Mouse (Mus musculus): ENCODE measurements around the gene Rbpms2. TPM values are rescaled to one million over a fixed set of nuclear protein-coding genes. Genes with fewer than 3 reads are reported as not detected.

Gene Rbpms2
- total and polyA plus RNA-seq, 3 experiments = 29.4 to 102 (median 32.5) TPM

- no peak for TF ChIP-seq POLR2A (IDR thresholded peaks at IDR 0.05; ENCODE audit: insufficient read depth, low read depth, low read length)
- TF ChIP-seq CTCF (IDR thresholded peaks at IDR 0.05) = no peak
- TF ChIP-seq EP300 (IDR thresholded peaks at IDR 0.05; ENCODE audit: insufficient read depth, low read depth, low read length) = no peak
- Histone ChIP-seq H3K79me2 (replicated peaks; ENCODE audit: control insufficient read depth, insufficient read depth, low read length) (no peaks in the 10 kb centered on the region), H3K4me1 (ENCODE audit: control insufficient read depth, insufficient read depth, low read length) (no peaks in the 10 kb centered on the region), H3K9ac (ENCODE audit: low read depth, low read length) (no peak overlapping the region), H3K4me3 (no peak overlapping the region), H3K27me3 (ENCODE audit: control insufficient read depth, insufficient read depth, low read length) (no peaks in the 10 kb centered on the region), H3K36me3 (ENCODE audit: control insufficient read depth, insufficient read depth, low read length) (no peaks in the 10 kb centered on the region), H3K27ac (no peak overlapping the region)
- intact Hi-C loops (cut with DNase I) = loop anchor here (2.0 to 10.0 kb wide), 2 partner anchors 222 to 398 kb away; no protein-coding TSS in a partner anchor
- WGBS = 56% methylated on average over 2 of the region's 2 CpGs
- DNase-seq = no peak
Observed at GRCm38 (mm10) chr9:65607120-65607519, 22.3 kb upstream of the Rbpms2 start.

- no peak for TF ChIP-seq POLR2A (IDR thresholded peaks at IDR 0.05; ENCODE audit: insufficient read depth, low read depth, low read length)
- no peak for TF ChIP-seq CTCF (IDR thresholded peaks at IDR 0.05)
- no peak for TF ChIP-seq EP300 (IDR thresholded peaks at IDR 0.05; ENCODE audit: insufficient read depth, low read depth, low read length)
- no peaks in the 10 kb centered on the region for H3K36me3 ChIP-seq (ENCODE audit: control insufficient read depth, insufficient read depth, low read length)
- H3K79me2 ChIP-seq (replicated peaks; ENCODE audit: control insufficient read depth, insufficient read depth, low read length) = no peaks in the 10 kb centered on the region
- no peaks in the 10 kb centered on the region for H3K4me1 ChIP-seq (ENCODE audit: control insufficient read depth, insufficient read depth, low read length)
- WGBS = 90% methylated on average over 5 of the region's 5 CpGs
- no peak overlapping the region for H3K27ac ChIP-seq
- intact Hi-C loops (cut with DNase I) = no loop called here
- H3K9ac ChIP-seq (ENCODE audit: low read depth, low read length) = no peak overlapping the region
- no peak for DNase-seq
- no peak overlapping the region for H3K4me3 ChIP-seq
- no peaks in the 10 kb centered on the region for H3K27me3 ChIP-seq (ENCODE audit: control insufficient read depth, insufficient read depth, low read length)
Observed at GRCm38 (mm10) chr9:65611969-65612486, 17.4 kb upstream of the Rbpms2 start.

DNA sequence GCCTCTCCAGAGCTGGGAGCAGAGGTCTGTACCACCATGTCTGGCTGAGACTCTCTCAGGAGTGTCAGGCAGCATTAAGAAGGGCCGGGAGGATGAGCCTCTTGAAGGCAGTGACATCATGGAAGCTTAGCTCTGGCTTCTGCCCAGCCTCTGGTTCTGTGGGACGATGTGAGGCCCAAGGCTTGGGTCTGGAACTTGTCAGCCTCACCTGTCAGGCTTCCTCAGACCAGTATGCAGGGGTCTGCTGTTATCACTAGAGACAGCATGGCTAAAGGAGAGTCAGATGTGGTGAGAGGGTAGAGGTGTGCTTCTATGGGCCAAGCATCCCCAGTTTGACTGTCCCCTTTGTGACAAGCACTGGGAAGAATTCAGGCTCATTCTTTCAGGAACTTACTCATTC is 16.4 kb upstream of the Rbpms2 start:
- no peak for DNase-seq
- Histone ChIP-seq H3K79me2 (replicated peaks; ENCODE audit: control insufficient read depth, insufficient read depth, low read length) (no peaks in the 10 kb centered on the region), H3K36me3 (ENCODE audit: control insufficient read depth, insufficient read depth, low read length) (no peaks in the 10 kb centered on the region), H3K27ac (no peak overlapping the region), H3K9ac (ENCODE audit: low read depth, low read length) (no peak overlapping the region), H3K4me1 (ENCODE audit: control insufficient read depth, insufficient read depth, low read length) (no peaks in the 10 kb centered on the region), H3K27me3 (ENCODE audit: control insufficient read depth, insufficient read depth, low read length) (no peaks in the 10 kb centered on the region), H3K4me3 (no peak overlapping the region)
- intact Hi-C loops (cut with DNase I) = no loop called here
- 23% methylated on average over 2 of the region's 2 CpGs for WGBS
- TF ChIP-seq POLR2A (IDR thresholded peaks at IDR 0.05; ENCODE audit: insufficient read depth, low read depth, low read length) = no peak
- TF ChIP-seq CTCF (IDR thresholded peaks at IDR 0.05) = no peak
- no peak for TF ChIP-seq EP300 (IDR thresholded peaks at IDR 0.05; ENCODE audit: insufficient read depth, low read depth, low read length)

- no peak overlapping the region for H3K27ac ChIP-seq
- intact Hi-C loops (cut with DNase I) = no loop called here
- no peak overlapping the region for H3K9ac ChIP-seq (ENCODE audit: low read depth, low read length)
- no peaks in the 10 kb centered on the region for H3K36me3 ChIP-seq (ENCODE audit: control insufficient read depth, insufficient read depth, low read length)
- WGBS = 57% methylated on average over 3 of the region's 3 CpGs
- TF ChIP-seq EP300 (IDR thresholded peaks at IDR 0.05; ENCODE audit: insufficient read depth, low read depth, low read length) = no peak
- no peaks in the 10 kb centered on the region for H3K79me2 ChIP-seq (replicated peaks; ENCODE audit: control insufficient read depth, insufficient read depth, low read length)
- H3K4me3 ChIP-seq = no peak overlapping the region
- no peaks in the 10 kb centered on the region for H3K27me3 ChIP-seq (ENCODE audit: control insufficient read depth, insufficient read depth, low read length)
- no peak for DNase-seq
- no peaks in the 10 kb centered on the region for H3K4me1 ChIP-seq (ENCODE audit: control insufficient read depth, insufficient read depth, low read length)
Observed at GRCm38 (mm10) chr9:65619311-65619710, 10.1 kb upstream of the Rbpms2 start.

- no peaks in the 10 kb centered on the region for H3K36me3 ChIP-seq (ENCODE audit: control insufficient read depth, insufficient read depth, low read length)
- no peaks in the 10 kb centered on the region for H3K79me2 ChIP-seq (replicated peaks; ENCODE audit: control insufficient read depth, insufficient read depth, low read length)
- no peak overlapping the region for H3K9ac ChIP-seq (ENCODE audit: low read depth, low read length)
- H3K27ac ChIP-seq = no peak overlapping the region
- 90% methylated on average over 4 of the region's 4 CpGs for WGBS
- intact Hi-C loops (cut with DNase I) = no loop called here
- H3K27me3 ChIP-seq (ENCODE audit: control insufficient read depth, insufficient read depth, low read length) = no peaks in the 10 kb centered on the region
- TF ChIP-seq EP300 (IDR thresholded peaks at IDR 0.05; ENCODE audit: insufficient read depth, low read depth, low read length) (no peak), POLR2A (IDR thresholded peaks at IDR 0.05; ENCODE audit: insufficient read depth, low read depth, low read length) (no peak), CTCF (IDR thresholded peaks at IDR 0.05) (no peak)
- DNase-seq = no peak
- no peaks in the 10 kb centered on the region for H3K4me1 ChIP-seq (ENCODE audit: control insufficient read depth, insufficient read depth, low read length)
- no peak overlapping the region for H3K4me3 ChIP-seq
Observed at GRCm38 (mm10) chr9:65621196-65621595, 8.3 kb upstream of the Rbpms2 start.

DNA sequence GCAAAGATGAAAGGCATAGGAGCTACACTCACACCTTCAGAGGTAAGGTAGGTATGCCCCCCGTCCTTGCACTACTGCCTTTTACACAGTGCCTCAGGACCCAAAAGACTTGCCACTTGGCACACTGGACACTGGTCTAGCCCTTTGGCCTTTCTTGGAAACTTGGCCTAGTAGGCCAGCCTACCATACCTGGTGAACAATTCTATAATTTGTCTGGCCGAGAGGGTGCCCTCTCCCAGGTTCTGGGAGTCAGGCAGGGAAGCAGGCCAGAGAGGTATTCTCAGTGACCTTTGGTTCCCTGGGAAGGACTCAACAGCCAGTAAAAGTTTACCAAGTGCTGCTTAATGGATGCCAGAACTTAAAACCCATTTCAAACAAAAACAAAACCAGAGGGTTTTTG is 7.8 kb upstream of the Rbpms2 start:
- H3K36me3 ChIP-seq (ENCODE audit: control insufficient read depth, insufficient read depth, low read length) = no peaks in the 10 kb centered on the region
- no peak overlapping the region for H3K27ac ChIP-seq
- no peak for DNase-seq
- WGBS = 95% methylated on average over 2 of the region's 2 CpGs
- H3K9ac ChIP-seq (ENCODE audit: low read depth, low read length) = no peak overlapping the region
- no peak overlapping the region for H3K4me3 ChIP-seq
- H3K27me3 ChIP-seq (ENCODE audit: control insufficient read depth, insufficient read depth, low read length) = no peaks in the 10 kb centered on the region
- H3K4me1 ChIP-seq (ENCODE audit: control insufficient read depth, insufficient read depth, low read length) = no peaks in the 10 kb centered on the region
- no peaks in the 10 kb centered on the region for H3K79me2 ChIP-seq (replicated peaks; ENCODE audit: control insufficient read depth, insufficient read depth, low read length)
- no peak for TF ChIP-seq POLR2A (IDR thresholded peaks at IDR 0.05; ENCODE audit: insufficient read depth, low read depth, low read length)
- no peak for TF ChIP-seq CTCF (IDR thresholded peaks at IDR 0.05)
- TF ChIP-seq EP300 (IDR thresholded peaks at IDR 0.05; ENCODE audit: insufficient read depth, low read depth, low read length) = no peak
- intact Hi-C loops (cut with DNase I) = no loop called here

Data from heart, adult 2 months (tissue).